Mouse (Mus musculus) gastrocnemius, adult 18-20 months (tissue): ENCODE data around the gene Nyx. TPM values are rescaled to one million over a fixed set of nuclear protein-coding genes. Genes with fewer than 3 reads are reported as not detected.

Source experiments
- DNase-seq: peaks from one replicate; pipeline ENCODE4 v3.0.0; 2021; ENCODE audit warnings: low spot score
- total RNA-seq, 2 experiments: library from RNA; stranded (reverse); gene quantifications; 2 replicates each; pipeline ENCODE4 v1.2.3; 2021

Gene Nyx
- total RNA-seq, 2 experiments from 2014 or later: 0.07 TPM; not detected in 1

GRCm38 (mm10) chrX:13492922-13493321, 27.0 kb downstream of the Nyx start:
- DNase-seq: no peak

GRCm38 (mm10) chrX:13494892-13495703, 29.2 kb downstream of the Nyx start:
- peak; percentile 47 for DNase-seq

GRCm38 (mm10) chrX:13500284-13500683, 34.4 kb downstream of the Nyx start:
- no peak for DNase-seq

- no peak for DNase-seq
These were observed 37.0 kb downstream of the Nyx start for GRCm38 (mm10) chrX:13502862-13503375.

GRCm38 (mm10) chrX:13504389-13504788, 38.5 kb downstream of the Nyx start:
- DNase-seq: no peak

GRCm38 (mm10) chrX:13506376-13506775, 40.5 kb downstream of the Nyx start:
- no peak for DNase-seq

GRCm38 (mm10) chrX:13513127-13513526, 47.2 kb downstream of the Nyx start:
- peak; percentile 19 for DNase-seq

GRCm38 (mm10) chrX:13513864-13514263, 48.0 kb downstream of the Nyx start:
- no peak for DNase-seq

GRCm38 (mm10) chrX:13516451-13516850, 50.5 kb downstream of the Nyx start:
- DNase-seq: no peak

GRCm38 (mm10) chrX:13518019-13518418, 52.1 kb downstream of the Nyx start:
- no peak for DNase-seq

GRCm38 (mm10) chrX:13518781-13519407, 53.0 kb downstream of the Nyx start:
- no peak for DNase-seq

- peak; percentile 33 for DNase-seq
These were observed 53.5 kb downstream of the Nyx start for GRCm38 (mm10) chrX:13519408-13519783.

GRCm38 (mm10) chrX:13520566-13520965, 54.7 kb downstream of the Nyx start:
- DNase-seq: no peak

- peak; percentile 24 for DNase-seq
These were observed 55.4 kb downstream of the Nyx start for GRCm38 (mm10) chrX:13521288-13521687.

Other genes with a start within 250 kb of the Nyx start
- 100 to 1,000 TPM; 149 to 200 TPM for gene Ddx3x, start 185.1 kb upstream of the Nyx start, total RNA-seq
- gene Gpr34, start 166.0 kb downstream of the Nyx start, total RNA-seq: under 1 TPM; 0.11 to 0.69 TPM
- gene Gpr82, start 195.3 kb downstream of the Nyx start, total RNA-seq: not detected